Mouse (Mus musculus) spleen, adult 2 months (tissue): Measurements from ENCODE around the gene Iqschfp. TPM values are rescaled to one million over a fixed set of nuclear protein-coding genes. Genes with fewer than 3 reads are reported as not detected.

ENCODE experiments used
- DNase-seq, 2 experiments: peaks; one replicate each; pipeline versions ENCODE4 v3.0.0 to v3.0.0-alpha.2; 2012 to 2021; ENCODE audit warnings: low spot score in 2 of 2, low read depth in 1 of 2
- H3K27ac ChIP-seq: fragments of 200-500 bp; 2 replicates; pipeline ENCODE4 v1.5.1; 2012; ENCODE audit warnings: low read length, inconsistent platforms; ENCODE audit not compliant: insufficient read depth
- H3K27me3 ChIP-seq: fragments of 200-500 bp; 2 replicates; pipeline ENCODE4 v1.6.1; 2012; ENCODE audit warnings: mild to moderate bottlenecking, moderate library complexity, low read length, inconsistent platforms; ENCODE audit not compliant: control insufficient read depth, insufficient read depth
- H3K36me3 ChIP-seq: fragments of 200-500 bp; 2 replicates; pipeline ENCODE4 v1.6.1; 2012; ENCODE audit warnings: mild to moderate bottlenecking, low read length, inconsistent platforms; ENCODE audit not compliant: control insufficient read depth, insufficient read depth
- H3K4me1 ChIP-seq: fragments of 200-500 bp; 2 replicates; pipeline ENCODE4 v1.6.1; 2011; ENCODE audit warnings: inconsistent platforms; ENCODE audit not compliant: control insufficient read depth, insufficient read depth, insufficient read length
- H3K4me3 ChIP-seq: fragments of 200-500 bp; 2 replicates; pipeline ENCODE4 v1.5.1; 2011; ENCODE audit warnings: mild to moderate bottlenecking, inconsistent platforms; ENCODE audit not compliant: insufficient read depth, insufficient read length; ENCODE audit errors: extremely low read depth
- CTCF ChIP-seq: fragments of 200-500 bp; IDR thresholded peaks from 2 replicates; pipeline ENCODE4 v1.5.1; 2011; ENCODE audit warnings: mild to moderate bottlenecking, inconsistent platforms; ENCODE audit not compliant: insufficient read depth, insufficient read length, insufficient replicate concordance; ENCODE audit errors: extremely low read depth
- POLR2A ChIP-seq: fragments of 200-500 bp; IDR thresholded peaks from 2 replicates; pipeline ENCODE4 v1.6.1; 2011; ENCODE audit warnings: low read depth, low read length, inconsistent platforms
- WGBS: fragments of 180-500 bp; shearing (Covaris S2); methylation state at CpG from one replicate; pipeline ENCODE4 v1.1.7; 2018; 5-methylcytosine and 5-hydroxymethylcytosine counted together
- polyA plus RNA-seq: library from polyadenylated mRNA; depleted of rRNA; stranded (reverse); fragments of >200 nt; gene quantifications from 2 replicates; pipeline ENCODE4 v1.2.3, GENCODE M21; 2012

The Iqschfp gene
- polyA plus RNA-seq, 1 experiment, result not detected

GRCm38 (mm10) chr3:67974340-67974998, 82.4 kb downstream of the Iqschfp start:
- WGBS, result 80% methylated on average over 2 of the region's 2 CpGs
- Histone ChIP-seq H3K4me1 (no peaks in the 10 kb centered on the region), H3K27ac (no peak overlapping the region), H3K4me3 (no peak overlapping the region), H3K36me3 (no peaks in the 10 kb centered on the region), H3K27me3 (no peaks in the 10 kb centered on the region)
- TF ChIP-seq CTCF (no peak), POLR2A (no peak)
- DNase-seq, result no peak

GRCm38 (mm10) chr3:67980006-67980405, 88.0 kb downstream of the Iqschfp start:
- DNase-seq, result no peak
- Histone ChIP-seq H3K4me3 (no peak overlapping the region), H3K36me3 (no peaks in the 10 kb centered on the region), H3K4me1 (no peaks in the 10 kb centered on the region), H3K27me3 (no peaks in the 10 kb centered on the region), H3K27ac (no peak overlapping the region)
- TF ChIP-seq CTCF (no peak), POLR2A (no peak)
- 79% methylated on average over 1 of the region's 1 CpGs for WGBS

GRCm38 (mm10) chr3:67983329-67983728, 91.3 kb downstream of the Iqschfp start:
- TF ChIP-seq POLR2A, result no peak
- no peak for TF ChIP-seq CTCF
- no peak overlapping the region for H3K27ac ChIP-seq
- no peak overlapping the region for H3K4me3 ChIP-seq
- 25% methylated on average over 12 of the region's 12 CpGs for WGBS
- H3K4me1 ChIP-seq, result no peaks in the 10 kb centered on the region
- H3K27me3 ChIP-seq, result no peaks in the 10 kb centered on the region
- H3K36me3 ChIP-seq, result no peaks in the 10 kb centered on the region
- no peak for DNase-seq

GRCm38 (mm10) chr3:68002415-68002814, 110.4 kb downstream of the Iqschfp start:
- no peak for DNase-seq
- no peaks in the 10 kb centered on the region for H3K27me3 ChIP-seq
- TF ChIP-seq CTCF (no peak), POLR2A (no peak)
- H3K27ac ChIP-seq, result no peak overlapping the region
- H3K4me1 ChIP-seq, result no peaks in the 10 kb centered on the region
- H3K36me3 ChIP-seq, result no peaks in the 10 kb centered on the region
- 90% methylated on average over 4 of the region's 4 CpGs for WGBS
- H3K4me3 ChIP-seq, result no peak overlapping the region

GRCm38 (mm10) chr3:68012342-68012741, 120.3 kb downstream of the Iqschfp start:
- no peak for DNase-seq
- Histone ChIP-seq H3K4me1 (no peaks in the 10 kb centered on the region), H3K27me3 (no peaks in the 10 kb centered on the region)

GRCm38 (mm10) chr3:68015786-68016185, 123.8 kb downstream of the Iqschfp start:
- Histone ChIP-seq H3K4me1 (no peaks in the 10 kb centered on the region), H3K27ac (no peak overlapping the region), H3K4me3 (no peak overlapping the region), H3K27me3 (no peaks in the 10 kb centered on the region), H3K36me3 (no peaks in the 10 kb centered on the region)
- 76% methylated on average over 1 of the region's 1 CpGs for WGBS
- TF ChIP-seq POLR2A, result no peak
- no peak for DNase-seq

More at GRCm38 (mm10) chr3:68012342-68012741, 120.3 kb downstream of the Iqschfp start:
- TF ChIP-seq POLR2A (no peak), CTCF (no peak)
- Histone ChIP-seq H3K27ac (no peak overlapping the region), H3K4me3 (no peak overlapping the region), H3K36me3 (no peaks in the 10 kb centered on the region)

GRCm38 (mm10) chr3:68019401-68019800, 127.4 kb downstream of the Iqschfp start:
- Histone ChIP-seq H3K4me3 (no peak overlapping the region), H3K36me3 (no peaks in the 10 kb centered on the region), H3K4me1 (no peaks in the 10 kb centered on the region), H3K27me3 (no peaks in the 10 kb centered on the region), H3K27ac (no peak overlapping the region)
- WGBS, result 66% methylated on average over 4 of the region's 4 CpGs
- TF ChIP-seq CTCF, result no peak
- no peak for TF ChIP-seq POLR2A
- no peak for DNase-seq
